Mouse (Mus musculus): ENCODE results near the gene Apba2.

DNA sequence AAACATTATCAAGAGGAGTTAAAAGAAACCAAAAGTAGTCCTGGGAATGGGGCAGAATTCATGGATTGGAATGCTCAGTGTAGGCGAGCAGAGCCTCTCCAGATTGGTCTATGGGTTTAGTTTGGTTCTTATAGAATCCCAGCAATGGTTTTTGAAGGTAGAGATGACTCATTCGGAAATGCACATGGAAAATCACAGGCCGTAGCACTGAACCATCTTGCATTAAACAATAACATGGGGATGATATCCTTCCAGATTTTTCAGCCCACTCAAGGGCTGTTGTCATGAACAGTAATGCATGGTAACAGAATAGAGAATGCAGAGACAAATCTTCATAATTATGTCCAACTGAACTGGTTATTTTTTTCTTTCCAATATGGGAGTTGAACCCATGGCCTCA is 264.1 kb downstream of the Apba2 start:
- TF ChIP-seq EP300 (IDR thresholded peaks at IDR 0.05; ENCODE audit: low read depth) (no peak), CTCF (IDR thresholded peaks at IDR 0.05; ENCODE audit: low read depth) (no peak)

Data from heart, postnatal 0 days (tissue).